Mouse (Mus musculus): ENCODE measurements around the gene Vps13d. TPM values are rescaled to one million over a fixed set of nuclear protein-coding genes. Genes with fewer than 3 reads are reported as not detected.

Vps13d gene
- polyA plus RNA-seq, 1 experiment from 2014 or later, result 6.9 TPM

DNA sequence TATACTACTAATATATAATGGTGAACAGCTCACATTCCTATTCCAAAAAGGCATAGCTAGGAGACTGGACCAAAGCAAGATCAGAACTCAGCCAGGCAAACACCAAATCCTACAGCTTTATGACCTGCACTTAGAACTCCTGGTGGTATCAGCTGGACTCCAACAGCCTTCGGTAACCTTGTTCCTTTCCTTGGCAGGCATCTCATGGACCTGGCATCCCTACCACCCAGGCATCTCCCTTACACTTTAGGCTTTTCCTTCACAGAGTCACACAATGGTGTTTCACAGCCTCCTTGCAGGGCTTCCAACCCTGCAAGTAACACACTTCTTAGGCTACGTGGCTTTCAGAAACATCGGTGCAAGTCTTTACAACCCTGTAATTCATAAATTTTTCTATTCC, 226.4 kb downstream of the Vps13d start:
- Histone ChIP-seq H3K36me3 (no peaks in the 10 kb centered on the region), H3K4me3 (no peak overlapping the region), H3K9ac (no peak overlapping the region), H3K4me2 (no peak overlapping the region), H3K4me1 (replicated peaks) (peaks cover 8% of the 10 kb centered on the region), H3K27me3 (no peaks in the 10 kb centered on the region), H3K9me3 (replicated peaks) (no peaks in the 10 kb centered on the region), H3K27ac (no peak overlapping the region)
- 87% methylated on average over 3 of the region's 3 CpGs for WGBS
- no peak for ATAC-seq (replicated peaks; ENCODE audit: insufficient number of reproducible peaks, insufficient read depth, low FRiP score, low read depth)

DNA sequence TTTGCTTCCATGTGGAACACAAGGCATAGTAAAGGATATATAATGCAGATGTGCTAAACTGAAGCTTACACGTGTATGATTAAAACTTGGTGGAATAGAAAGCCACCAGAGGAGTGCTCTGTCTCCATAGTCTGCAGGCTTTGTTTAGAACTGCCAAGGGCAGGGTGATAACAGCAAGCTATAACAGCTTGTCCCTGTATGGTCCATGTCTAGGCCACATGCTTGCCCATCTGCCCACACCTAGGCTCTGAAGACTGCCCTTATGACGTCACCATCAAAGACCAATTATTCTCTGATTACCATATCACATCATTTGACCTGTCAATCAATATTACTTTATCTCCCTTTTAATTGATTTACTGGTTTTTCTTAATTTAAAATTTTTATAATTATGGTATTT, 229.6 kb downstream of the Vps13d start:
- no peaks in the 10 kb centered on the region for H3K36me3 ChIP-seq
- no peaks in the 10 kb centered on the region for H3K9me3 ChIP-seq (replicated peaks)
- H3K27me3 ChIP-seq, result no peaks in the 10 kb centered on the region
- peaks cover 14% of the 10 kb centered on the region for H3K4me1 ChIP-seq (replicated peaks)
- no peak overlapping the region for H3K4me2 ChIP-seq
- WGBS, result 46% methylated on average over 2 of the region's 2 CpGs
- H3K9ac ChIP-seq, result no peak overlapping the region
- no peak for ATAC-seq (replicated peaks; ENCODE audit: insufficient number of reproducible peaks, insufficient read depth, low FRiP score, low read depth)
- no peak overlapping the region for H3K27ac ChIP-seq
- H3K4me3 ChIP-seq, result no peak overlapping the region

DNA sequence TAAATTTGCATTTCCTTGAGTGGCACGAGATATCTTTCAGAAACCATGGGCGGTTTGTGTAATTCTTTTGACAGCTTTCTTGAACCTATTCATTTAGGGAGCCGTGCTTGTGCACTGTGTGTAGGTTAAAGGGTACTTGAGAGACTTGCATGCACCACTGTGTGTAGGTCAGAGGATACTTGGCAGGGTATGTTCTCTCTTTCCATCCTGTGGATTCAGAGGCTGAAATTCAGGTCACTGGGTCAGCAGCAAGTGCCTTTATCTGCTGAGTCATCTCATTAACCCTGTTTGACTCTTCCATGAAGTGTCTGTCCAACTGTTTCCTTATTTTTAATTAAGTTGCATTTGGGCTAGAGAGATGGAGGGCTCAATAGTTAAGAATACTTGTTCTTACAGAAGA, 233.1 kb downstream of the Vps13d start:
- H3K9me3 ChIP-seq (replicated peaks), result no peaks in the 10 kb centered on the region
- peaks cover 6% of the 10 kb centered on the region for H3K4me1 ChIP-seq (replicated peaks)
- H3K27me3 ChIP-seq, result no peaks in the 10 kb centered on the region
- no peak overlapping the region for H3K9ac ChIP-seq
- no peak for ATAC-seq (replicated peaks; ENCODE audit: insufficient number of reproducible peaks, insufficient read depth, low FRiP score, low read depth)
- WGBS, result 85% methylated on average over 3 of the region's 3 CpGs
- no peak overlapping the region for H3K4me3 ChIP-seq
- no peak overlapping the region for H3K27ac ChIP-seq
- no peak overlapping the region for H3K4me2 ChIP-seq
- no peaks in the 10 kb centered on the region for H3K36me3 ChIP-seq

DNA sequence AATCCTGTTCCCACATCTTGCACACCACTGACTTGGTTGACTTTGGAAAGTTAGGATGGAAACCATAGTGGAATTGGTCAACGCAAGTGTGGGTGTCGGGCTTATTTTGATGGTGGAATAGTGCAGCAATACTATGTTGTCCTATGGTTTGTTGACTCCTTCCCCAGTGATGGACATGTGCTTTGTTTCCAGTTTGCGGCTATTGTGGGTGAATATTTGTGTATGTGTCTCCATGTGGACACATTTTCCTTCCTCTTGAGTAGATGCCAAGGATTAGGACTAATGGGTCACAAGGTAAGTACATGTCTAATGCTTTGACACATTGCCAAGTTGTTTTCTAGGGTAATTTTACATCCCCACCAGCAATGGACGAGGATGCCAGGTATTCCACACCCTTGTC, 233.6 kb downstream of the Vps13d start:
- Histone ChIP-seq H3K27ac (no peak overlapping the region), H3K4me1 (replicated peaks) (peaks cover 6% of the 10 kb centered on the region), H3K9ac (no peak overlapping the region), H3K9me3 (replicated peaks) (no peaks in the 10 kb centered on the region), H3K4me2 (no peak overlapping the region), H3K36me3 (no peaks in the 10 kb centered on the region), H3K4me3 (no peak overlapping the region), H3K27me3 (no peaks in the 10 kb centered on the region)
- ATAC-seq (replicated peaks; ENCODE audit: insufficient number of reproducible peaks, insufficient read depth, low FRiP score, low read depth), result no peak
- WGBS, result 81% methylated on average over 4 of the region's 4 CpGs

DNA sequence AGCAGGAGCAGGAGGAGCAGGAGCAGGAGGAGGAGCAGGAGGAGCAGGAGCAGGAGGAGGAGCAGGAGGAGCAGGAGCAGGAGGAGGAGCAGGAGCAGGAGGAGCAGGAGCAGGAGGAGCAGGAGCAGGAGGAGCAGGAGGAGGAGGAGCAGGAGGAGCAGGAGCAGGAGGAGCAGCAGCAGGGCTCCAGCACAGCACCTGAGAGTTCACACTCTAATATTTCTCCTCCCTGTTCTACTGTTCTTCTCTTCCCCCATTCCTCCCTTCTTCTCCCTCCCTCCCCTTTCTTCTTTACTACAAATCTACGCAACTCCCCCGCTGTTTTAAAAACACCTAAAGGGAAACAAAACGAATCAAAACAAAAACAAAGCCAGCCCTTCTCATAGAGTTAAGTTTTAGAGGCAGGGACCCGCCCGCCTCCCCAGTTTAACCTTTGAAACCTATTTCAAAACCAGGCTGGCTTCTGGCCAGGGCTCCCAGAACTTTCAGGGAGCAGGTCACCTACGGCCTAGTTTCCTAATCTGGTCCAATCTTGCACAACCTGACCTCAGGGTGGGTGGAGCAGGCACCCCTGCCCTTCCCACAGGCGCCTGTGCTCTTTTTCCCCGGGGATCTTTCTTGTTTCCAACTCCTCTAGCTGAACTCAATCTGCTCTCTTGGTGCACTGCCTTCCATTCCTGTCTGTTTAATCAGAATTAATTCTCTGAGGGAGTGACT, 234.5 kb downstream of the Vps13d start:
- 56% methylated on average over 8 of the region's 8 CpGs for WGBS
- no peak overlapping the region for H3K4me3 ChIP-seq
- H3K9ac ChIP-seq, result no peak overlapping the region
- no peak overlapping the region for H3K4me2 ChIP-seq
- H3K27me3 ChIP-seq, result no peaks in the 10 kb centered on the region
- H3K4me1 ChIP-seq (replicated peaks), result peaks cover 6% of the 10 kb centered on the region
- no peak for ATAC-seq (replicated peaks; ENCODE audit: insufficient number of reproducible peaks, insufficient read depth, low FRiP score, low read depth)
- no peaks in the 10 kb centered on the region for H3K36me3 ChIP-seq
- H3K27ac ChIP-seq, result no peak overlapping the region
- H3K9me3 ChIP-seq (replicated peaks), result no peaks in the 10 kb centered on the region

DNA sequence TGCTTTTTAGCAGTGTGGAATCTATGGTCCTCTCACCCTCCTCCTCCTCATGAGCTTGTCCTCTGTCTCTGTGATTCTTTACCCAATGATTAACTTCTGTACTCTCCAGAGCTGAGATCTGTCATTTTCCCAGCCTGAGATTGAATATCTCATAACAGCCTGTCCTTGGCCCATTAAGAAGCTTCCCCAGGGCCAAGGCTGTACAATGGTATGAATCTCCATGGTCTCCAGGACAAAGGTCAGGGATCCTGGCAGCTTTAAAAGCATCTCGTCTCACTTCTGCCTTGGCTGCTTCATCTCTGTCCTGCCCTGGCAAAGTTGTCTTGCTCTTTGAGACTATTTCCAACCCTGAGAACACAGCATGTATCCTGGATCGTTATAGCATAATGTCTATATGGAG, 237.1 kb downstream of the Vps13d start:
- WGBS, result 73% methylated on average over 2 of the region's 2 CpGs

DNA sequence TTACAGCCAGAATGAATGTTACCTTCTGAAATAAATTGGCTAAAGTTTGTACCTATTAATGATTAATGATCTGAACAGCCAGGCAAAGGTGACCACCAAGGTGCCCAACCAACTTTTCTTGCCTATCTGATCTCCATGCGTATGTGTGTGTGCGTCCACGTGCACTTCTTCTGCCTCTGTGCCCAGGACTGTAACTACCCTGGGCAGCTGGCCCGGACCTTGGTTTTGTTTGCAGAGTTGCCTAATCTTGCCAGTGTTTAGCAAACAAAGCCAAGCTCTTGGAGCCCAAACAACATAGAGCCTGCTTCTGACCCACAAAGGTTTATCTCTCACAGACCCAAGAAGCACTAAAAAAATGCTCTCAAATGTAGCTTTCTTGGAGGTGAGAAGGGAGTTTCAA, 237.6 kb downstream of the Vps13d start:
- Histone ChIP-seq H3K9me3 (replicated peaks) (no peaks in the 10 kb centered on the region), H3K9ac (no peak overlapping the region), H3K27me3 (no peaks in the 10 kb centered on the region), H3K27ac (no peak overlapping the region), H3K4me3 (no peak overlapping the region), H3K4me1 (replicated peaks) (peaks cover 6% of the 10 kb centered on the region), H3K36me3 (no peaks in the 10 kb centered on the region), H3K4me2 (no peak overlapping the region)
- WGBS, result 77% methylated on average over 4 of the region's 4 CpGs
- no peak for ATAC-seq (replicated peaks; ENCODE audit: insufficient number of reproducible peaks, insufficient read depth, low FRiP score, low read depth)

More for the DNA sequence above, 237.1 kb downstream of the Vps13d start:
- no peak overlapping the region for H3K27ac ChIP-seq
- no peak overlapping the region for H3K4me3 ChIP-seq
- H3K36me3 ChIP-seq, result no peaks in the 10 kb centered on the region
- H3K9me3 ChIP-seq (replicated peaks), result no peaks in the 10 kb centered on the region
- no peak overlapping the region for H3K9ac ChIP-seq
- no peaks in the 10 kb centered on the region for H3K27me3 ChIP-seq
- ATAC-seq (replicated peaks; ENCODE audit: insufficient number of reproducible peaks, insufficient read depth, low FRiP score, low read depth), result no peak
- H3K4me1 ChIP-seq (replicated peaks), result peaks cover 6% of the 10 kb centered on the region
- H3K4me2 ChIP-seq, result no peak overlapping the region

DNA sequence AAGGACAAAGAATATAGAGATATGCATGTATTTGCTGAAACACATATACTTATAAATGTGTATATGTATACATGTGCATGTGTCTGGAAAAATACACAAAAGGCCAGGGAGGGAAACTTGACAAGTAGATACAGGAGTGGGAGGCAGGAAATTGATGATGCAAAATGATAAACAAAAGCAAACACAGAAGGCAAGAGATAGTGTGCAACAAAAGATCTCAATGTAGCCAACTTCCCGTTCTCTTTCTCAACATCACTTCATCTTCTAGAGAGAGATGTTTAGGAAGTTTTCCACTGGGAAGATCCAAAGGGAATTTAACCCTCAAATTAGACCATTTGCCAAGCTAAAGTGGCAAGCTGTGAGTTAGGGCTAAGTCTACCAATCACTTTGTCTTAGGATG, 238.5 kb downstream of the Vps13d start:
- WGBS, result 48% methylated on average over 1 of the region's 1 CpGs
- Histone ChIP-seq H3K4me3 (no peak overlapping the region), H3K27me3 (no peaks in the 10 kb centered on the region)

DNA sequence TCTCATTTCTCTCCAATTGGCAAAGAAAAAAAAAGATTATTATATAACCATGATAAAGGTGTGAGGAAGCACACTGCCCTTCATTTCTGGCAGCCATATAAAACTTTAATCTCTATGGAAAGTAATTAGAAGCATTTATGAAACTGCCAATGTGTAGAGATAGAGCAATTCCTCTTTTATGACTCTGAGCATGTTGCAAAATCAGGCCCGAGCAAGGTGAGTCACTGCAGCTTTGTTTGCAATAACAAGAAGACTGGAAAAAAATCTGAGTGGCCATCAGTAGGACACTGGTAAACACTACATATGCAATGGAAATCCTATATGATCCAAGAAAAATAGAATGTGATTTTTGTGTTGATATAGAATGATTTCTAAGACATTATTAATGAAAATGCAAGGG, 238.9 kb downstream of the Vps13d start:
- peaks cover 11% of the 10 kb centered on the region for H3K4me1 ChIP-seq (replicated peaks)
- H3K4me3 ChIP-seq, result no peak overlapping the region
- no peak overlapping the region for H3K4me2 ChIP-seq
- no peaks in the 10 kb centered on the region for H3K36me3 ChIP-seq
- no peaks in the 10 kb centered on the region for H3K27me3 ChIP-seq
- no peak overlapping the region for H3K9ac ChIP-seq
- 74% methylated on average over 1 of the region's 1 CpGs for WGBS
- ATAC-seq (replicated peaks; ENCODE audit: insufficient number of reproducible peaks, insufficient read depth, low FRiP score, low read depth), result no peak
- H3K27ac ChIP-seq, result no peak overlapping the region
- H3K9me3 ChIP-seq (replicated peaks), result no peaks in the 10 kb centered on the region

More for the DNA sequence above, 238.5 kb downstream of the Vps13d start:
- peaks cover 11% of the 10 kb centered on the region for H3K4me1 ChIP-seq (replicated peaks)
- ATAC-seq (replicated peaks; ENCODE audit: insufficient number of reproducible peaks, insufficient read depth, low FRiP score, low read depth), result no peak
- no peak overlapping the region for H3K27ac ChIP-seq
- H3K4me2 ChIP-seq, result no peak overlapping the region
- no peak overlapping the region for H3K9ac ChIP-seq
- H3K9me3 ChIP-seq (replicated peaks), result no peaks in the 10 kb centered on the region
- H3K36me3 ChIP-seq, result no peaks in the 10 kb centered on the region

DNA sequence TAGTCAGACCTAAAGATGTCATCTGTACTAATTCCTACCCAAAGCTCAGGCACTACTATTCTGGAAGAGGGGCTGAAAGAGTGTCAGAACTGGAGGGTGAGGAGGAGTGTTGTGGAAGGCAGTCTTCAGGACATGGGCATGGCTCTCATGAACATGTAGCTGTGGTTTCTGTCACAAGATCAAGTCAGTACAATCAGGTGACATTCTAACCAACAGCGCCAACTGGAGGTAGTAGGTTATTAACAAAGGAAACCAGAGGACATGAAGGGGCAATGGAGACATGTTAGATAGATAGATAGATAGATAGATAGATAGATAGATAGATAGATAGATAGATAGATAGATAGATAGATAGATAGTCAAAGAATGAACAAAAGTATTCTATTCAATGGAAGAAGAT, 241.4 kb downstream of the Vps13d start:
- H3K9ac ChIP-seq, result no peak overlapping the region
- H3K4me3 ChIP-seq, result no peak overlapping the region
- no peaks in the 10 kb centered on the region for H3K9me3 ChIP-seq (replicated peaks)
- H3K4me1 ChIP-seq (replicated peaks), result peaks cover 25% of the 10 kb centered on the region
- H3K27me3 ChIP-seq, result no peaks in the 10 kb centered on the region
- ATAC-seq (replicated peaks; ENCODE audit: insufficient number of reproducible peaks, insufficient read depth, low FRiP score, low read depth), result no peak
- no peak overlapping the region for H3K27ac ChIP-seq
- no peaks in the 10 kb centered on the region for H3K36me3 ChIP-seq
- H3K4me2 ChIP-seq, result no peak overlapping the region
- WGBS, result 90% methylated on average over 1 of the region's 1 CpGs

DNA sequence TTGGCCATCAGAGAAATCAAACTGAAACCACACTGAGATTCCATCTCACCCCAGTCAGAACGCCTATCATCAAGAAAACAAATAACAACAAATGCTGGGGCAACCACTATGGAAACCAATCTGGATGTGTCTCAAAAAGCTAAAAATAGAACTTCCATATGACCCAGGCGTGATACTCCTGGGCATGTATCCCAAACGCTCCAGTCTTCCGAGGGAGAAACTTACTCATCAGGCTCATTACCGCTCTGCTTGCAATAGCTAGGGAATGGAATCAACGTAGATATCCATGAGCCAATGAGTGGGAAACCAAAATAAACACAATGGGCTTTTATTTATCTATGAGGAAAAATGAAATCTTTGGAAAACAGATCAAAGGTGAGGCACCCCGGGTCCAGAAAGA, 242.9 kb downstream of the Vps13d start:
- H3K4me1 ChIP-seq (replicated peaks), result peaks cover 36% of the 10 kb centered on the region
- H3K27ac ChIP-seq, result peak overlapping the region; percentile 40; the same call in 1 of the 2 replicates
- H3K9ac ChIP-seq, result no peak overlapping the region
- no peak overlapping the region for H3K4me3 ChIP-seq
- no peaks in the 10 kb centered on the region for H3K36me3 ChIP-seq
- ATAC-seq (replicated peaks; ENCODE audit: insufficient number of reproducible peaks, insufficient read depth, low FRiP score, low read depth), result no peak
- no peak overlapping the region for H3K4me2 ChIP-seq
- no peaks in the 10 kb centered on the region for H3K9me3 ChIP-seq (replicated peaks)
- H3K27me3 ChIP-seq, result no peaks in the 10 kb centered on the region
- 28% methylated on average over 7 of the region's 7 CpGs for WGBS

DNA sequence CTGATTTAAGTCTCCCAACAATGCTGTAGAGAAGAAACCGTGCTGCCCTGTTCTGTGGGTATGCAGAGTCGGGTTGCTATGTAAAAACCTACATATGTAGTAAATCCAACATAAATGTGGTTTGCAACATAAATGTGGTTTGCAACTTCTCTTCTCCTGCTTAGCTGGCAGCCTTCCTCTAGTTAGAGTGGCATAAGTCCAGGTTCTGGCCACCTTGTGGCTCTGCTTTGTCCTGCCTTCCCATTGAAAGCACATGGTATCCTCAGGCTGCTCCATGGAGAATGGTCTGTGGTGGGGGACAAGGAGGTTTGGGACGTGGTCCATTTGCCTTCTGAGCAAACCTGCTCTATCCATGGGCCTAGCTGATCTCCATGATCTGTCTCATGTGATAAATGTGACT, 243.9 kb downstream of the Vps13d start:
- peaks cover 36% of the 10 kb centered on the region for H3K4me1 ChIP-seq (replicated peaks)
- H3K9ac ChIP-seq, result no peak overlapping the region
- H3K4me2 ChIP-seq, result no peak overlapping the region
- H3K27me3 ChIP-seq, result no peaks in the 10 kb centered on the region
- ATAC-seq (replicated peaks; ENCODE audit: insufficient number of reproducible peaks, insufficient read depth, low FRiP score, low read depth), result no peak
- H3K4me3 ChIP-seq, result no peak overlapping the region
- WGBS, result 88% methylated on average over 3 of the region's 3 CpGs
- H3K27ac ChIP-seq, result no peak overlapping the region
- H3K36me3 ChIP-seq, result no peaks in the 10 kb centered on the region
- no peaks in the 10 kb centered on the region for H3K9me3 ChIP-seq (replicated peaks)
